Mouse (Mus musculus): ENCODE data around the gene Tubb1.

DNA sequence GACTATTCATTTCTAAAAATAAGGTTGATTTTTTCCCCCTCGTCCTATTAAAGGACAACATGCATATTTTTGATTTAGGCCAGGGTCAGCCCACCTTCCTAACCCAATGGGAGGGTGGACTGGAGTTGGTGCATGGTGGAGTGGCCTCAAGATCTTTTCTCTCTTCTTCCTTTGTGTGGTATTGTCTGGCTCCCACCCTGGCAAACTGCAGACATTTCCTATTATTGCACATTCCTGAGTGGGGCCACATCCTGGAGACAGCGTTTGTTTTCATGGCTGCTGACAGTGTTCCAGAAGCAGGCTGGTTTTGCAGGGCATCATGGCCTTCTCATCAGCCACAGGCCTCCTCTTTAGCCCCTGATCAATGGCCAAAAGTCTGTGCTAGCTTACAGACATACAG lies 7.4 kb upstream of the Tubb1 start:
- no peak for TF ChIP-seq CTCF (IDR thresholded peaks at IDR 0.05; ENCODE audit: control insufficient read depth, insufficient read depth, insufficient replicate concordance, low read depth, low read length)
- no peak for TF ChIP-seq POLR2A (IDR thresholded peaks at IDR 0.05; ENCODE audit: control insufficient read depth, low read depth, low read length)
